Mouse (Mus musculus) embryonic fibroblast, embryonic 13.5 days (primary cell): ENCODE data around the gene Rpl36.

Experiments
- CTCF ChIP-seq: IDR thresholded peaks from 2 replicates; pipeline ENCODE4 v1.5.1; 2011; ENCODE audit warnings: mild to moderate bottlenecking, control low read depth, low read length, moderate library complexity, borderline replicate concordance; ENCODE audit not compliant: insufficient read depth
- POLR2A ChIP-seq: IDR thresholded peaks from 2 replicates; pipeline ENCODE4 v1.6.1; 2011; ENCODE audit warnings: low read depth, mild to moderate bottlenecking, control low read depth, low read length, moderate library complexity

- TF ChIP-seq CTCF, result no peak
- TF ChIP-seq POLR2A, result no peak
Measured at GRCm38 (mm10) chr17:56605431-56605830, 7.8 kb upstream of the Rpl36 start.
